Mouse (Mus musculus) left cerebral cortex, adult 18-20 months (tissue): Measurements from ENCODE around the gene Polr2l. TPM values are rescaled to one million over a fixed set of nuclear protein-coding genes. Genes with fewer than 3 reads are reported as not detected.

Source experiments
- DNase-seq, 2 experiments: peaks; one replicate each; pipeline ENCODE4 v3.0.0; 2021 to 2022; ENCODE audit warnings: low spot score in 2 of 2, mixed read lengths in 1 of 2
- total RNA-seq, 2 experiments: library from RNA; stranded (reverse); gene quantifications; 2 replicates each; pipeline ENCODE4 v1.2.3; 2021

The Polr2l gene
- total RNA-seq, 2 experiments from 2014 or later, result 36.6 to 41.6 TPM

DNA sequence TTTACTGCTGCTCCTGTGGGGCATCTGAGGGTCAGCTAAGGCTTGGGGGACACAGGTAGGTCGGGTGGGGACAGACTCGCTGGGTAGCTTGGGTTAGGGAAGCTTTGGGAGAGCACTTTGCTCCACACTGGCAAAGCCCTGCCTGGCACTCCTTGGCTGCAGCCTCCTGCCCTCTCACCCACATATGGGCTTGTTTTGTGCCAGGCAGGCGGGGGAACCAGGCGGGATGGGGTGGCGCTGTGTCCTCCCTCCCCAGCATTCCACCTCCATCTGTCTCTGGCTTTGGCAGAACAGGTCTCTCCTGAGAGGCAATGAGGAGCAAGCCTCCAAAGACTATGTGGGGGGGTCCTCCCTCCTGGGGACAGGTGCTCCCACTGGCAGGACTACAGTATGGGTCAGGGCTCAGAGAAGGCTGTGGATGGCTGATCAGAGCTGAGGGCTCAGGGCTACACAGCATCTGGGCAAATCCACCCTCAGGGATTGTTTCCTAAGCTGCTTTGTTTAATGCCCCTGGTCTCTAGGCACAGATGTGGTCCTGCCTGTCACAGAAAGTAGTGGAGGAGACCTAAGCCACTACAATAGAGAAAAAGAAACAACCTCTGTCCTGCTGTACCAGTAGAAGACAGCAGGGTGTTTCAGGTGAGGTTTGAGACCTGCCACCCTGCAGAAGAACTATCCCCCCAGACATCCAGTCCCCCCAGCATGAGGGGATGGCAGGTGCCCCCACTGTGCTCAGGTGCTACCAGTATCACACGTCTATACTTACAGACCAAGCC is 42.0 kb downstream of the Polr2l start:
- no peak for DNase-seq

DNA sequence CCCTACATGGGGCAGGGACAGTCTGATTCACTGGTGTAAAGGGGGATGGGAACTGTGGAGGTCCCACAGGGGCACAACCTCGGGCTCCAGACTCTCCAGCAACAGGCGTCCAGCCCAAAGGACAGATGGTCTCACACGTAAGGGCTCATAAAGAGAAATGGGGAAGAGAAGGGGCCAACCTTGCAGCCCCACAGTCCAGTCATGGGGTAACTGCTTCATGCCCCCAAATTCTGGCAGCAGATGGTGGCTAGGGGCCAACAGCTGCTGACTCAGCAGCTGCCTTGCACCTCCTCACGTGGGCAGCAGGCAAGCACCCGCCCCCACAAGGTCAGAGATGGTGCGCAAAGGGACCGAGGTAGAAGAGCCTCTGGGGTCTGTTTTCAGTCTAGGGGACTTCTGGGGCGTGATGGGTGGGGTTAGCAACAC is 42.7 kb downstream of the Polr2l start:
- no peak for DNase-seq

DNA sequence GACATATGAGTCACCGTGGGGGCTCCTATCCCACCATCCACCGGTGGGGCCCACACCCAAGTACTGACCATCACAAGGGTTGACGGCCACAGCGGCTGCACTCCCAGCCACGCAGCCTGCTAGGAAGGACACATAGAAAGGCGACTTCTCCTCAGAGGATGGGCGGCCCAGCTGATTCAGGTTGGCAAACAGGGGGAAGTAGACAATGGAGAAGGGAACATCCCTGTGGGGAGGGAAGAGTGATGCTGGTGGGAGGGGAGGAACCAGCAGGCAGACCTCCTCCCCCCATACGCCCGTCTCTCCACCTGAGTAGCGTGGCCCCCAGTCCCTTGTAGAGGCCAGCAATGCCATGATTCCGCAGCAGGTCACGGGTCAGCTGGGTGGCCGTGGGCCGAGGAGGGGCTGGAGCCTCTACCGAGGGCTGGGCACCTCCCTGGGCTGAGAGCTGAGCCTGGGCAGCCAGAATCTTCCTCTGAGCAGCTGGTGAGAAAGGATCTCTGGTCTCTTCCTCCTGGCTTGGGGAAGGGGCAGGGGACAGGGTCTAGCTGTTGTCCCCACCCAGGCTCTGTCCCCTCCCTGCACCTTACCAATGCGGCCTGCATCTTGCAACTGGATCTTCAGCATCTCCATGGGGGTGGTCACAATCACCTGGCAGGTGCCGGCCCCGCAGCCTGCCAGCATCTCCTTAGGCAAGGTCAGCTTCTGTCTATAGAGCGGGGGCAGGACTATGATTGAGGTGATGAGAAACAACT is 43.3 kb downstream of the Polr2l start:
- DNase-seq, result no peak

GRCm38 (mm10) chr7:141430585-141431240 is 44.2 kb downstream of the Polr2l start:
- no peak for DNase-seq

DNA sequence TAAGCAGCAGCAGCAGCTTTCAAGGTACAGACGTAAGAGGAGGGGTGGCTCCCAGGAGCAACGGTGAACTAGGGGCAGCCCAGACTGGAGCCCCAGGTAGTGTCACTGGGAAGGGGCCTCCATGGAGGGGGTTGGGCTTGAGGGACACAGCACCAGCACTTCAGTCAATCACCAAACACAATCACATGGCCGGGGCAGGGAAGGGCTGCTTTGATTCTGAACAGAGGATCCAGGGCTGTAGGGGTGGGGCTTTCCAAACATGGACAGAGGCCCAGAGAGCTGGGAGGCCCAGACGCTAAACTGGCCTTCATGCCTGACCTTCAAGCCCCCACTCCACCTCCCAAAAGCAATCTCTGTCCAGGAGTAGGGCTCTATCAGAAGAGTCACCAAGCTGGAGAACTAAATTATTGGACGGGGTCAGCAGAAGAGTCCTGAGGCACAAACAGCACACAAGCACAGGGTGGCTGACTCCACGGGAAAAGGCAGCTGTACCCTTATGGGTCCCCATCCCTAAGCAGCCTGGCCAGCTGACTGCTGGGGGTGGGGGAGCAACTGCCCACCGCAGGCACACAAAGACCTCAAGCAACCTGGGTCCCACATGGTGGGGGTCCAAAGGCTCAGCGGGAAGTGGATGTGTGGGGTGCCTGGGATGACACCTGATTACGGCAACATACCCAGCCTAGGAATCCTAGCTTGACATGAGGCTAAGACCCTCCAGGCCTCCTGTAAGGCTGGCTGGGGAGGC is 44.9 kb downstream of the Polr2l start:
- no peak for DNase-seq

DNA sequence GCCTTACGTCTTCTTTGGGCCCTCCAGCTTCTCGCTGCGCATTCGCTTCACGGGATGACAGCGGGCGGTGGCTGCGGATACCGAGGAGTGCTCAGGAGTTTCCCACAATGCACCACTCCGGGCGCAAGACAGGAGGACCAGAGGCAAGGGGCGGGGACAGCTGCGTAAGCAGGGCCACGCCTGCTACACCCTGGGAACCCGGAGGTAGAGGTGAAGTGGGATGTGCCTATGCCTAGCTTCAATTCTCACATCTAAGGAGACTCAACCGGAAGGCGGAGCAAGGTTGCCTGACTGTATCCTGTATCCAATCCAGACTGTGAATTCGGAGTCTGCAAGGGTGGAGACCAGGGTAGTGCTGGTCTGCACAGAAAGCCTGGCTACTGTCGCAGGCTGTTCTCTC is 45.6 kb downstream of the Polr2l start, which contains the start of gene Cend1:
TSS of gene Cend1 (minus strand) at position 182 of the 400 bp plus-strand sequence.
- DNase-seq, result peak; percentile 92 to 94

DNA sequence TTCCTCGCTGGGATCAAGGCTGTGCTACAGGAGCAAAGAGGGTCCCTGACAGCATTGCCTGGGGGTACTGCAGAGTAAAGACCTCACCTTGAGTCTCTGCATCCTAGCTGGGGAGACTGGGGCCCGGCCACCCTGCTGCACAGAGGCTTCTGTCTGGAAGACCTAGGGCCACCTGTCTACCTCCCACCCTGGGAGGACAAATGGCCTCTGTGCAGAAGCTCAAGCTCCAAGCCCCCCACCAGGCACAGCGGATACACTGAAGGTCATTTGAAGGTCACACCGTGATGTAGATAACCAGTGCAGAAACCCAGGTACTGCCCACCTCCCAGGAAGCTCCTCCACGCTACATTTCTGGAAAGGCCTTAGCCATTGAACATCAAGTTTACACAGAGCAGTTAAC is 46.2 kb downstream of the Polr2l start:
- no peak for DNase-seq

- no peak for DNase-seq
Measured at GRCm38 (mm10) chr7:141426948-141427730, 47.8 kb downstream of the Polr2l start.

GRCm38 (mm10) chr7:141423811-141424210 is 51.1 kb downstream of the Polr2l start:
- no peak for DNase-seq

Other genes starting within 250 kb of the Polr2l start
- 10 to 100 TPM; 73.6 to 75.1 TPM for gene Phrf1, start 246.3 kb downstream of the Polr2l start, total RNA-seq
- gene Irf7, start 208.7 kb downstream of the Polr2l start, total RNA-seq, result 1 to 10 TPM in 1 of 2 experiments, under 1 TPM in 1; 1.00 to 2.0 TPM
- gene Cdhr5, start 198.3 kb downstream of the Polr2l start, total RNA-seq, result not detected
- not detected for gene Sct, start 196.0 kb downstream of the Polr2l start, total RNA-seq
- under 1 TPM; 0.33 to 0.66 TPM for gene Drd4, start 183.1 kb downstream of the Polr2l start, total RNA-seq
- 10 to 100 TPM; 62.8 to 70.5 TPM for gene Deaf1, start 147.4 kb downstream of the Polr2l start, total RNA-seq
- gene Tmem80, start 147.4 kb downstream of the Polr2l start, total RNA-seq, result 10 to 100 TPM; 24.6 to 34.6 TPM
- gene Eps8l2, start 136.3 kb downstream of the Polr2l start, total RNA-seq, result 1 to 10 TPM; 3.5 to 6.3 TPM
- 100 to 1,000 TPM in 1 of 2 experiments, 10 to 100 TPM in 1; 96.6 to 104 TPM for gene Taldo1, start 82.9 kb downstream of the Polr2l start, total RNA-seq
- gene Gatd1, start 61.0 kb downstream of the Polr2l start, total RNA-seq, result 10 to 100 TPM; 40.4 to 45.1 TPM
- 100 to 1,000 TPM; 274 to 309 TPM for gene Cend1, start 45.6 kb downstream of the Polr2l start, total RNA-seq
- 100 to 1,000 TPM; 251 to 254 TPM for gene Slc25a22, start 37.2 kb downstream of the Polr2l start, total RNA-seq
- gene Pidd1, start 31.1 kb downstream of the Polr2l start, total RNA-seq, result 1 to 10 TPM; 1.1 to 1.4 TPM
- 100 to 1,000 TPM; 555 to 600 TPM for gene Rplp2, start 27.8 kb downstream of the Polr2l start, total RNA-seq
- gene Pnpla2, start 19.9 kb downstream of the Polr2l start, total RNA-seq, result 10 to 100 TPM; 23.6 to 24.8 TPM
- 1 to 10 TPM; 3.7 to 4.5 TPM for gene Cracr2b, start 14.0 kb downstream of the Polr2l start, total RNA-seq
- gene Cd151, start 7.7 kb downstream of the Polr2l start, total RNA-seq, result 10 to 100 TPM; 28.9 to 29.1 TPM
- 10 to 100 TPM; 10.3 to 11.6 TPM for gene Tspan4, start 108 bp upstream of the Polr2l start, total RNA-seq
- 10 to 100 TPM; 60.4 to 72.2 TPM for gene Chid1, start 64.7 kb upstream of the Polr2l start, total RNA-seq
- 100 to 1,000 TPM; 198 to 218 TPM for gene Ap2a2, start 87.0 kb upstream of the Polr2l start, total RNA-seq
- gene Muc6, start 180.2 kb upstream of the Polr2l start, total RNA-seq, result not detected
- under 1 TPM; 0.14 to 0.28 TPM for gene Muc2, start 215.2 kb upstream of the Polr2l start, total RNA-seq